Mouse (Mus musculus) spleen, adult 2 months (tissue): ENCODE data around the gene Aox1.

Source experiments
- CTCF ChIP-seq: fragments of 200-500 bp; IDR thresholded peaks from 2 replicates; pipeline ENCODE4 v1.5.1; 2011; ENCODE audit warnings: mild to moderate bottlenecking, inconsistent platforms; ENCODE audit not compliant: insufficient read depth, insufficient read length, insufficient replicate concordance; ENCODE audit errors: extremely low read depth
- POLR2A ChIP-seq: fragments of 200-500 bp; IDR thresholded peaks from 2 replicates; pipeline ENCODE4 v1.6.1; 2011; ENCODE audit warnings: low read depth, low read length, inconsistent platforms

DNA sequence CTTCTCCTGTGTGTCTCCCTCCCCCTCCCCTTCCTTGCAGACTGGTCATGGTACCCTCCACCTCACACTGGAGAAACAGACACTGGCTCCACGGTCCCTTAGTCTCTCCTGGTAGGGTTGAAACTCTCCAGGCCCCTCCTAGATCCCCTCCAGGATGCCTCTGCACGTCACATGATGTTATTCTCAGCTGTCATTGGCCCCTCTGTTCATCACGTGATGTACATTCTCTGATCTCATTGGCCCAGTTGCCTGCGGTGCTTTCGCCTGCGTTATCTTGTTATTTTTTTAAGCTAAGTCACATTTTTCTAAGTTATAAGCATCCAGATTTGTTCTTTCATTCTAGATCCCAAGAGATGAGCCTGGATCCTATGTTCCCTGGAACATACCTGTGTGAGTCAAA, 76.0 kb downstream of the Aox1 start:
- no peak for TF ChIP-seq POLR2A
- TF ChIP-seq CTCF = no peak
